Mouse (Mus musculus): ENCODE data around the gene Micall2. TPM values are rescaled to one million over a fixed set of nuclear protein-coding genes. Genes with fewer than 3 reads are reported as not detected.

Micall2 gene
- polyA plus RNA-seq, 1 experiment from 2014 or later = 5.7 TPM

DNA sequence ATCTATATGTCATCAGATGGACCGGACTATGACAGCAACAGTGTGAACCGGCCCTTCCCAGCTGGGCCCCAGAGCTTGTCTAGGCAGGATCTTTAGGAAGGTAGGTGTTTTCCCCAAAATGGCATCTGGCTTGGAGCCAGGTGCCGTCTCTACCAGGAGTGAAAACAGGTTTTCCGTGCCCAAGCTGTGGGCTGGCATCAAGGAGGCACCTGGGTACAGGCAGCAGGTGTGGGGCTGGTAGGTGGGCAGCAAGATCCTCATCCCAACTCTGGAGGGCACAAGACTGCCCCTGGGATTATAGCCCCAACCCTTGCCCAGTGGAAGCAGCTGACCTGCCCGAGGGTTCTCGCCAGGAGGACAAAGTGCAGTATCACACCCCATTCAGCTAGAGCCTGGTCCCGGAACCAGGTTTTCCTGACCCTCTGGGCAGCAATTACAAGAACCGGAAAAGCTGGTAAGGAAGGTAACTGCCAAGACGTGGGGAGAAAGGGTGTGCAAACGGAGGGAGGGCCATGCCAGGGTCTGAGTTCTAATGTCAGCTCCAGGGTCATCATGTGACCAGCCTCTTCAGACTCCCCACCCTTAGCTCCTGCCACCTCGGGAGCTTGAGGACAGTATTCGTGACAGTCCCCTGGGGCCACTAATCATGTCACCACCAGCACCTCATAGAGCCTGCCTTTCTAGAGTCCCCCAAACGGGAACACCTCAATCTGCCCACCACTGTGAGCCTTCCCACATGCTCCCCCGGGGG lies 1.9 kb upstream of the Micall2 start:
- Histone ChIP-seq H3K27ac (replicated peaks; ENCODE audit: low read depth, low read length) (no peak overlapping the region), H3K9ac (replicated peaks; ENCODE audit: low read length) (no peak overlapping the region), H3K4me1 (ENCODE audit: control insufficient read depth, insufficient read depth, low read length) (peaks cover 4% of the 10 kb centered on the region; the same call in 1 of the 2 replicates), H3K27me3 (ENCODE audit: control insufficient read depth, insufficient read depth, low read length) (no peaks in the 10 kb centered on the region), H3K36me3 (replicated peaks; ENCODE audit: control insufficient read depth, insufficient read depth, low read depth, low read length) (no peaks in the 10 kb centered on the region), H3K9me3 (replicated peaks; ENCODE audit: control insufficient read depth, low read length) (no peaks in the 10 kb centered on the region), H3K4me2 (ENCODE audit: low read depth, low read length) (no peak overlapping the region), H3K4me3 (ENCODE audit: low read depth, low read length) (no peak overlapping the region)
- DNase-seq (ENCODE audit: low spot score) (no peak), ATAC-seq (replicated peaks; ENCODE audit: insufficient number of reproducible peaks, low FRiP score, low TSS enrichment, low read depth) (no peak)
- 80% methylated on average over 14 of the region's 14 CpGs for WGBS

DNA sequence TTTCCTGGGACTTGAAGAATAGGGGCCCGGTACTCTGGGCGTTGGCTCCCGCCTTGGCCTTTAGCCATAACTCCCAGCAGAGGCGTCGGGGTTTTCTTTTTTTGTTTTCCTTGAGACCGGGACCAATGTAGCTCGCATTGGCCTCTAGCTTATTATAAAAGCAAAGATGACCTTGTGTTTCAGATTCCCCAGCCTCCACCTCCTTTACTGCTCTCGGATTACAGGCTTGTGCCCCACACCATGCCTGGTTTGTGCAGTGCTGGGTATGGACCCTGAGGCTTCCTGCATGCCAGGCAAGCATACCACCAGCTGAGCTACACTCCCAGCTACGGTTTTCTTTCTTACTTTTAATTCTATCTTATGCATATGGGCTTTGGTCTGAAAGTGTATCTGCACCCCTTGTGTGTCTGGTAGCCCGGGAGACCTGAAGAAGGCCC lies 386 bp upstream of the Micall2 start:
- peak; percentile 74 for ATAC-seq (replicated peaks; ENCODE audit: insufficient number of reproducible peaks, low FRiP score, low TSS enrichment, low read depth)
- no peaks in the 10 kb centered on the region for H3K36me3 ChIP-seq (replicated peaks; ENCODE audit: control insufficient read depth, insufficient read depth, low read depth, low read length)
- no peak overlapping the region; the same call in 1 of the 2 replicates for H3K4me3 ChIP-seq (ENCODE audit: low read depth, low read length)
- DNase-seq (ENCODE audit: low spot score) = no peak
- H3K4me1 ChIP-seq (ENCODE audit: control insufficient read depth, insufficient read depth, low read length) = peaks cover 6% of the 10 kb centered on the region
- H3K4me2 ChIP-seq (ENCODE audit: low read depth, low read length) = peak overlapping the region; percentile 0; the same call in 1 of the 2 replicates
- H3K9ac ChIP-seq (replicated peaks; ENCODE audit: low read length) = no peak overlapping the region
- no peaks in the 10 kb centered on the region for H3K9me3 ChIP-seq (replicated peaks; ENCODE audit: control insufficient read depth, low read length)
- H3K27ac ChIP-seq (replicated peaks; ENCODE audit: low read depth, low read length) = no peak overlapping the region
- H3K27me3 ChIP-seq (ENCODE audit: control insufficient read depth, insufficient read depth, low read length) = no peaks in the 10 kb centered on the region
- WGBS = 14% methylated on average over 10 of the region's 10 CpGs

DNA sequence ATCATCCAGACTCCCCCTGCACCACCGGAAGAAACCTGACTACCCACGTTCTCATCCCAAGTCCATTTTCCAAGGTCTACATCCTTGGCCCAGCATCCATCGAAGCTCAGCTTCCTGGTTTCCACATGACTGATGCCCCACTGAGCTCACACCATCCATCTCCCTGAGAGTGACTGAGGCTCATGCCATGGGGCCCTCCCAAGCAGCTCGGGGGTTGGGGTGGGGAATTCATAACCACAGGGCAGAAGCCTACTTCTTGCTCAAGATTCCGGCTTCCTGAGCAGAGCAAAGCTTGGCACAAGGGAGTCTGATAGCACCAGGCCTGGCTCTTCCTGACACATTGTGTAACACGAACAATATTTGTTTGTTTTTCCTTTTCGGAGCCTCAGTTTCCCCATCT lies 1.4 kb downstream of the Micall2 start:
- H3K4me1 ChIP-seq (ENCODE audit: control insufficient read depth, insufficient read depth, low read length) = peaks cover 13% of the 10 kb centered on the region
- ATAC-seq (replicated peaks; ENCODE audit: insufficient number of reproducible peaks, low FRiP score, low TSS enrichment, low read depth) (no peak), DNase-seq (ENCODE audit: low spot score) (no peak)
- H3K36me3 ChIP-seq (replicated peaks; ENCODE audit: control insufficient read depth, insufficient read depth, low read depth, low read length) = no peaks in the 10 kb centered on the region
- no peak overlapping the region for H3K4me2 ChIP-seq (ENCODE audit: low read depth, low read length)
- WGBS = 79% methylated on average over 7 of the region's 7 CpGs
- H3K27ac ChIP-seq (replicated peaks; ENCODE audit: low read depth, low read length) = no peak overlapping the region
- no peaks in the 10 kb centered on the region for H3K27me3 ChIP-seq (ENCODE audit: control insufficient read depth, insufficient read depth, low read length)
- H3K4me3 ChIP-seq (ENCODE audit: low read depth, low read length) = no peak overlapping the region; the same call in 1 of the 2 replicates
- H3K9ac ChIP-seq (replicated peaks; ENCODE audit: low read length) = no peak overlapping the region
- H3K9me3 ChIP-seq (replicated peaks; ENCODE audit: control insufficient read depth, low read length) = no peaks in the 10 kb centered on the region

DNA sequence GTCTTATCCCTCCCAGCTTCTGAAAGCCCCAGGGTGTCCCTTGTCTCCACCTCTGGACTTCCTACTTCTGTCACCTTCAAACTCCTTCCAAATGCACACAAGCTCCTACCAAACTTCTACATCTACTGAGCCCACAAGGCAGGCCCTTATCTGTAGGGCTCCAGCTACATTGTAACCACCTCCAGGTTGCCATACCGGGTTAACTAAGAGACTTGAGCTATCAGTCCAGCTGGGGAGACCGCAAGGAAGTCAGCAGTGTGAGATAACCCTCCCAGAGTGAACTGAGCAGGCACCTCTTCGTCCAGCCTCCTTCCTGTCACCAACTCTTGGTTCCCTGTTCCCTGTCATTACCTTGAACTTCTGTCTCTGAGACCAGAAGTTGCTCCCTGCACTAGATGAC lies 2.1 kb downstream of the Micall2 start:
- no peak overlapping the region for H3K4me2 ChIP-seq (ENCODE audit: low read depth, low read length)
- DNase-seq (ENCODE audit: low spot score) (no peak), ATAC-seq (replicated peaks; ENCODE audit: insufficient number of reproducible peaks, low FRiP score, low TSS enrichment, low read depth) (no peak)
- H3K27ac ChIP-seq (replicated peaks; ENCODE audit: low read depth, low read length) = no peak overlapping the region
- peaks cover 13% of the 10 kb centered on the region for H3K4me1 ChIP-seq (ENCODE audit: control insufficient read depth, insufficient read depth, low read length)
- H3K4me3 ChIP-seq (ENCODE audit: low read depth, low read length) = no peak overlapping the region
- WGBS = 73% methylated on average over 3 of the region's 3 CpGs
- no peak overlapping the region for H3K9ac ChIP-seq (replicated peaks; ENCODE audit: low read length)
- H3K9me3 ChIP-seq (replicated peaks; ENCODE audit: control insufficient read depth, low read length) = no peaks in the 10 kb centered on the region
- H3K27me3 ChIP-seq (ENCODE audit: control insufficient read depth, insufficient read depth, low read length) = no peaks in the 10 kb centered on the region
- no peaks in the 10 kb centered on the region for H3K36me3 ChIP-seq (replicated peaks; ENCODE audit: control insufficient read depth, insufficient read depth, low read depth, low read length)

DNA sequence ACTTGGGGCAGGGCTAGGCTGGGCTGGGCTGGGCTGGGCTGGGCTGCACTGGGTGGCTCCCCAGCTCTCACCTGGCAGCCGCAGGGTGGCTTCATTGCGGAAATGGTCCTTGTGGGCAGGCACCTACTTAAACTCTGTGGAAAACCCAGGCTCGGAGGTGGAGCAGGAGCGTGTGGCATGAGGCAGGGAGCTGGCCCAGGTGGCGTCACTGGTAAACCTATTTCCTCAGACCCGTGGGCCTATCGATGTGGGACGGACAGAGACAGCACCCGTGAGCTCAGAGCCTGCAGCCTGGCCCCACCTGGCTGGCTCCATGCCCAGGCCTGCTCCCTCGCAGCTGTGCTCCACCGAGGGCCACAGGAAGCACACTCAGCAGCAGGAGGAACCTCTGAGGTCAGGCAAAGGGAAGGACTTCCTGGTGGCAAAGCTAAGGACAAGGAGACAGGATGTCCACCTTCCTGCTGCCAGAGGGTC lies 3.5 kb downstream of the Micall2 start:
- Histone ChIP-seq H3K27ac (replicated peaks; ENCODE audit: low read depth, low read length) (no peak overlapping the region), H3K9me3 (replicated peaks; ENCODE audit: control insufficient read depth, low read length) (no peaks in the 10 kb centered on the region), H3K9ac (replicated peaks; ENCODE audit: low read length) (no peak overlapping the region), H3K4me1 (ENCODE audit: control insufficient read depth, insufficient read depth, low read length) (peaks cover 13% of the 10 kb centered on the region), H3K27me3 (ENCODE audit: control insufficient read depth, insufficient read depth, low read length) (no peaks in the 10 kb centered on the region), H3K4me3 (ENCODE audit: low read depth, low read length) (no peak overlapping the region), H3K4me2 (ENCODE audit: low read depth, low read length) (no peak overlapping the region), H3K36me3 (replicated peaks; ENCODE audit: control insufficient read depth, insufficient read depth, low read depth, low read length) (no peaks in the 10 kb centered on the region)
- no peak for DNase-seq (ENCODE audit: low spot score)
- 66% methylated on average over 11 of the region's 11 CpGs for WGBS
- ATAC-seq (replicated peaks; ENCODE audit: insufficient number of reproducible peaks, low FRiP score, low TSS enrichment, low read depth) = no peak

DNA sequence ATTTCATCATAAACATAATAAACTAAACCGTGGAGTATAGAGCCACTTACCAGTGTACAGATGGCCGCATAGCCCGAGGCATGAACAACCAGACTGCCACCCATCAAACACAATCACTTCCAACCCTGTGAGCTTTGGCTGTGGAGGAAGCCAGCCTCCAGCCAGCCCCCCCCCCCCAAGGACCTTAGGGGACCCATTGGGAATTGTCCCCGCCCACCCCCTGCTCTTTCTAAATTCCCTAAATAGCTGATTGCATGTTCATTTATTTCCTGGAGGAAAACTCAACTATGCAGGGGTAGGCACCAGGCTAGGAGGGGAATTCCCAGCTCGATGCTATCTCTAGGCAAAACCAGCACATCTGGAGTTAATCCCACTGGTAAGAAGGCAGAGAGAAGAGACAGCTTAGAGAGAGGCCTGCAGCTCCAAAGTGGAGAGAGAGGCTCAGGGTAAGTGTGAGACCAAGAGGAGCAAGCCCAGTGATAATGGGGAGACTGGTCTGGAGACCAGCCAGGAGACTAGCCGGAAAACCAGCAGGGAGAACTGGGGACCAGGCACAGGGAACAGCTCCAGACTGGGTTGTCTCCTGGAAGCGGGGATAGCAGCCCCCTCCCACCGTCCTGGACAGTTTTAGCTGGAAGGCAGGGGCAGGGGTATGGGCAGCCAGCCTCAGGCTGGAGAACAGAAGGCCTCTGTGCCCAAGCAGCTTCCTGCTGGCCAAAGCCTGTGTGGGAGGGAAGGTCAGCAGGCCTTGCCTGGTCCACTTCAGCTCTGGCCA lies 5.2 kb downstream of the Micall2 start:
- Histone ChIP-seq H3K9ac (replicated peaks; ENCODE audit: low read length) (0 out of 2 replicates have a peak overlapping the region, but pooled peaks have one; percentile 2), H3K36me3 (replicated peaks; ENCODE audit: control insufficient read depth, insufficient read depth, low read depth, low read length) (no peaks in the 10 kb centered on the region), H3K9me3 (replicated peaks; ENCODE audit: control insufficient read depth, low read length) (no peaks in the 10 kb centered on the region), H3K27me3 (ENCODE audit: control insufficient read depth, insufficient read depth, low read length) (no peaks in the 10 kb centered on the region), H3K27ac (replicated peaks; ENCODE audit: low read depth, low read length) (peak overlapping the region; percentile 78), H3K4me1 (ENCODE audit: control insufficient read depth, insufficient read depth, low read length) (peaks cover 13% of the 10 kb centered on the region), H3K4me2 (ENCODE audit: low read depth, low read length) (no peak overlapping the region), H3K4me3 (ENCODE audit: low read depth, low read length) (no peak overlapping the region)
- WGBS = 26% methylated on average over 8 of the region's 8 CpGs
- peak; percentile 60 for ATAC-seq (replicated peaks; ENCODE audit: insufficient number of reproducible peaks, low FRiP score, low TSS enrichment, low read depth)
- DNase-seq (ENCODE audit: low spot score) = peak; percentile 84

DNA sequence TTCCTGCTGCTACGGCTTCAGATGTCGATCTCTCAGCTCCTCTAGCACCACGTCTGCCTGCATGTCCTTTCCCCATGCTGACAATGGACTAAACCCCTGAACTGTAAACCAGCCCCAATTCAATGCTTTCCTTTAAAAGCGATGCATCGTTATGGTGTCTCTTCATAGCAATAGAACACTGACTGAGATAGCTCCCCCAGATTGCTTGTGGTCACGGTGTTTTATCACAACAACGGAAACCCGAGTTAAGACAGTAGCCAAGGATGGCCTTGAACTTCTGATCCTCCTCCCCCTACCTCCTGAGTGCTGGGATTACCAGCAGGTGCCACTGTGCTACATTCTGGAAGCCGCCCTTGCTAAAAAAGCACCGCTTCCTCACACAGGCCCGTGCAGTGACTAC lies 8.9 kb downstream of the Micall2 start:
- no peaks in the 10 kb centered on the region for H3K9me3 ChIP-seq (replicated peaks; ENCODE audit: control insufficient read depth, low read length)
- peaks cover 13% of the 10 kb centered on the region for H3K4me1 ChIP-seq (ENCODE audit: control insufficient read depth, insufficient read depth, low read length)
- ATAC-seq (replicated peaks; ENCODE audit: insufficient number of reproducible peaks, low FRiP score, low TSS enrichment, low read depth) (no peak), DNase-seq (ENCODE audit: low spot score) (no peak)
- no peak overlapping the region for H3K4me3 ChIP-seq (ENCODE audit: low read depth, low read length)
- no peak overlapping the region for H3K27ac ChIP-seq (replicated peaks; ENCODE audit: low read depth, low read length)
- WGBS = 84% methylated on average over 11 of the region's 11 CpGs
- no peaks in the 10 kb centered on the region for H3K36me3 ChIP-seq (replicated peaks; ENCODE audit: control insufficient read depth, insufficient read depth, low read depth, low read length)
- H3K4me2 ChIP-seq (ENCODE audit: low read depth, low read length) = no peak overlapping the region
- H3K9ac ChIP-seq (replicated peaks; ENCODE audit: low read length) = no peak overlapping the region
- no peaks in the 10 kb centered on the region for H3K27me3 ChIP-seq (ENCODE audit: control insufficient read depth, insufficient read depth, low read length)

DNA sequence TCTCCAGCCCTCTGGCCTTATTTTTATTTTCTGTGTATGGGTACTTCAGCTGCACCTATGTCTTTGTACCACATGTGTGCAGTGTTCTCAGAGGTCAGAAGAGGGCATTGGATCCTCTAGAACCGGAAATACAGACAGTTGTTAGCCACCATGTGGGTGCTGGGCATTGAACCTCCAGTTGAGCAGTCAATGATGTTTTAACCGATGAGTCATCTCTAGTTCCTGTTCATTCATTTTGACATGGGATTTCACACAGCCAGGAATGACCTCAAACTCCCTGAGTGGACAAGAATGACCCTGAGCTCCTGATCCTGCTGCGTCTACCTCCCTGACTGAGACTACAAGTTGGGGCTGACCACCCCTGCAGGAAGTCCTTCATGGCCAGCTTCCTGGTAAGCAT lies 9.9 kb downstream of the Micall2 start:
- no peak for ATAC-seq (replicated peaks; ENCODE audit: insufficient number of reproducible peaks, low FRiP score, low TSS enrichment, low read depth)
- Histone ChIP-seq H3K27me3 (ENCODE audit: control insufficient read depth, insufficient read depth, low read length) (no peaks in the 10 kb centered on the region), H3K36me3 (replicated peaks; ENCODE audit: control insufficient read depth, insufficient read depth, low read depth, low read length) (peaks cover 2% of the 10 kb centered on the region; the same call in 1 of the 2 replicates), H3K4me1 (ENCODE audit: control insufficient read depth, insufficient read depth, low read length) (peaks cover 10% of the 10 kb centered on the region), H3K27ac (replicated peaks; ENCODE audit: low read depth, low read length) (no peak overlapping the region), H3K4me3 (ENCODE audit: low read depth, low read length) (no peak overlapping the region), H3K4me2 (ENCODE audit: low read depth, low read length) (no peak overlapping the region), H3K9ac (replicated peaks; ENCODE audit: low read length) (no peak overlapping the region), H3K9me3 (replicated peaks; ENCODE audit: control insufficient read depth, low read length) (no peaks in the 10 kb centered on the region)
- WGBS = 79% methylated on average over 3 of the region's 3 CpGs
- no peak for DNase-seq (ENCODE audit: low spot score)

Measured in embryonic facial prominence, embryonic 11.5 days (tissue).